Mouse (Mus musculus) CD4-positive, CD25-positive, alpha-beta regulatory T cell, adult 9 weeks (primary cell): ENCODE results near the gene Nlrp3. TPM values are rescaled to one million over a fixed set of nuclear protein-coding genes. Genes with fewer than 3 reads are reported as not detected.

Source experiments
- polyA plus RNA-seq: library from polyadenylated mRNA; unstranded; fragments of 100-300 nt; shearing (Covaris generic); gene quantifications from one replicate; pipeline ENCODE4 v1.2.1, GENCODE M21; 2017

Gene Nlrp3
- not detected for polyA plus RNA-seq

GRCm38 (mm10) chr11:59541324-59541723 lies at the start of gene Nlrp3:
Nlrp3 (plus strand) TSS chr11:59541568.

GRCm38 (mm10) chr11:59526472-59527080 lies 14.8 kb upstream of the Nlrp3 start, which contains the start of gene Zkscan17:
Zkscan17 (minus strand) TSS chr11:59526751.

GRCm38 (mm10) chr11:59576135-59576534 lies 34.8 kb downstream of the Nlrp3 start, which contains the start of gene Olfr222:
Olfr222 (minus strand) TSS chr11:59576235.

GRCm38 (mm10) chr11:59593189-59593588 lies 51.8 kb downstream of the Nlrp3 start, which contains the start of gene Olfr223:
Olfr223 (minus strand) TSS chr11:59593289.

Other genes with a start within 250 kb of the Nlrp3 start
- not detected for gene Wnt9a, start 234.6 kb upstream of the Nlrp3 start, polyA plus RNA-seq
- gene Prss38, start 165.9 kb upstream of the Nlrp3 start, polyA plus RNA-seq = not detected
- 15.0 TPM for gene Jmjd4, start 91.5 kb upstream of the Nlrp3 start, polyA plus RNA-seq
- 66.8 TPM for gene Snap47, start 90.4 kb upstream of the Nlrp3 start, polyA plus RNA-seq
- gene Zfp867, start 69.1 kb upstream of the Nlrp3 start, polyA plus RNA-seq = 4.8 TPM
- gene Zkscan17, start 14.8 kb upstream of the Nlrp3 start, polyA plus RNA-seq = 29.7 TPM
- gene Olfr222, start 34.7 kb downstream of the Nlrp3 start, polyA plus RNA-seq = not detected
- gene Olfr223, start 51.7 kb downstream of the Nlrp3 start, polyA plus RNA-seq = not detected
- 9.3 TPM for gene Mprip, start 119.7 kb downstream of the Nlrp3 start, polyA plus RNA-seq
- gene Pld6, start 246.1 kb downstream of the Nlrp3 start, polyA plus RNA-seq = not detected